Mouse (Mus musculus): Measurements from ENCODE around the gene Rab27a.
A peak's percentile ranks its signal among the peaks of the same experiment; 100 is the strongest.
"Not testable (repeated sequence)": the region's sequence is repeated elsewhere in the genome, so short reads cannot be mapped to it uniquely, and the experiment has no call there.

The Rab27a gene

GRCm38 (mm10) chr9:73090121-73090520, 45.5 kb downstream of the Rab27a start:
- no peak for DNase-seq (ENCODE audit: low spot score)

DNA sequence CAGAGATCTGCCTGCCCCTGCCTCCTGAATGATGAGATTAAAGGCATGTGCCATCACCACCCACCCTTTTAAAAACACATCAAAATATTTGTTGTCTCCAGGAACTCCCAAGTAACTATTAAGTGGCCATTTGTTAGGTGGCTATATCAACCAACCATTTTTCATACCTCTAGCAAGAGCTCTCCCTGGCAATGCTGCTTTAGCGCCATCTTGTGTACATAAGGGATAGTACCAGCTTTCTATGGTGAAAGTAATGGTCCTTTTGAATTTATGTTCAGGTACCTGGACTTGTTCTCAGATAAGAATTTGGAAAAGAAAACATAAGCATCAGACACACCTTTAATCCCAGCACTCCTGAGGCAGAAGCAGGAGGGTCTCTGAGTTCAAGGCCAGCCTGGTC, 47.1 kb downstream of the Rab27a start:
- no peak for DNase-seq (ENCODE audit: low spot score)

DNA sequence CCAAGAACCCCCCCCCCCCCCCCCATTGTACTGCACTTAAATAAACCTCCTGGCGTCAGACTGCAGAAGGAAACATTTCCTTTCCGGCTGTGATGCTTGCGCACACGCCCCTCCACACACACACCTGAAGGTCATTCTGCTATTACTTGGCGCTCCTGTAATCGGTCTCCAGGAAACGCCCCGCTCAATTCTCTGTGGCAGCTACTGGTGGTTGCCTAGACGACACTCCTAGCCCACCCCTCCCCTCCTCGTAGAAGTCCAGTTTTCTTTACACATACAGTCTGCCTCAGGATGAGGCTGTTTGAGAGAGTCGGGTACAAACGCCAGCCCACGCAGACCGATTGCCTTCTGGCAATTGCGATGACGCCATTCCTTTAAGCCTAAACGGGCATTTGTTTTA, 49.9 kb downstream of the Rab27a start:
- DNase-seq (ENCODE audit: low spot score), result no peak

- no peak for DNase-seq (ENCODE audit: low spot score)
Measured at GRCm38 (mm10) chr9:73097898-73098297, 53.2 kb downstream of the Rab27a start.

DNA sequence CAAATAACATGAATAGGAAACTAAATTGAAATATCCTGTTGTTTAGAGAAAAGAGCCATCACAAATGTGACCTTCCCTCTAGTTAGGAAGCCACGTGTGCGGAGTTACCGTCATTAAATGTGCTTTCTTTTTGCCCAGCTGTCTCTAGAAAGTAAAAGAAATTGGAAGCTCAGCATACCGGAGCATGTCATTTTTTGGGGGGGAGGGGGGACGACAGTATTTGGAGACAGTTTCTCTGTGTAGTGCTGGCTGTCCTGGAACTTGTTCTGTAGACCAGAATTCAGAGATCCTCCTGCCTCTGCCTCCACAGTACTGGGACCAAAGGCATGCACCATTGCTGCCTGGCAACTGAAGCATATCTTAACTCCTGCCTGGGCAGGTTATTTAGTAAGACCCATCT, 56.9 kb downstream of the Rab27a start, which contains the start of gene Khdc3:
TSS of gene Khdc3 (plus strand) at position 301 of the 400 bp plus-strand sequence.
- no peak for DNase-seq (ENCODE audit: low spot score)

DNA sequence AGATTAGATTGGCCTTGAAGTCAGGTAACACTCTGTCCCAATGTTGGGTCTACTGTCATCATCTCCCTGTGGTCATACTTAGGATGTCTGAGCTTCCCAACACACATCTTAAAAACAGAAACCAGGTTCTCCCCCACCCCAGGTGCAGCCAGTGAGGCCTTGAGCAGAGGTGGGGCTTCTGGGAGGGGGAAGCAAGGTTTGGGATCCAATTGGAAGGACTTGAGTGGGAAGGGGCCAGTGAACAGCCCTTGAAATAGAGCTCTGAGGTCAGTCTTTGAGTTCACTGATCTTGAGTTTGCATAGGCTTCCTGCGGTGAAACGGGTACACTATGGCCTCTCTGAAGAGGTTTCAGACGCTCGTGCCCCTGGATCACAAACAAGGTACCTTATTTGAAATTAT, 57.5 kb downstream of the Rab27a start, which contains the start of gene Gm20509:
TSS of gene Gm20509 (plus strand) at position 290 of the 400 bp plus-strand sequence.
- no peak for DNase-seq (ENCODE audit: low spot score)

DNA sequence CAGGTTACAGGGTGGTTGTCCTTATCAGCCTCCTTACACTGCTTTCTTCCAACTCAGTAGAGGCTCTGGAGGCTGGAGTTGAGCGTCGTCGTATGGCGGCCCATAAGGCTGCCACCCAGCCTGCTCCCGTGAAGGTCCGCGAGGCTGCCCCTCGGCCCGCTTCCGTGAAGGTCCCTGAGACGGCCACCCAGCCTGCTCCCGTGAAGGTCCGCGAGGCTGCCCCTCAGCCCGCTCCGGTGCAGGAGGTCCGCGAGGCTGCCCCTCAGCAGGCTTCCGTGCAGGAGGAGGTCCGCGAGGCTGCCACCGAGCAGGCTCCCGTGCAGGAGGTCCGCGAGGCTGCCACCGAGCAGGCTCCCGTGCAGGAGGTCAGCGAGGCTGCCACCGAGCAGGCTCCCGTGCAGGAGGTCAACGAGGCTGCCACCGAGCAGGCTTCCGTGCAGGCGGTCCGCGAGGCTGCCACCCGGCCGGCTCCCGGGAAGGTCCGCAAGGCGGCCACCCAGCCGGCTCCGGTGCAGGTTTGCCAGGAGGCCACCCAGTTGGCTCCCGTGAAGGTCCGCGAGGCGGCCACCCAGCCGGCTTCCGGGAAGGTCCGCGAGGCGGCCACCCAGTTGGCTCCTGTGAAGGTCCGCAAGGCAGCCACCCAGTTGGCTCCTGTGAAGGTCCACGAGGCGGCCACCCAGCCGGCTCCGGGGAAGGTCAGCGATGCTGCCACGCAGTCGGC, 58.7 kb downstream of the Rab27a start:
- DNase-seq (ENCODE audit: low spot score), result peak; percentile 44

GRCm38 (mm10) chr9:73103880-73104198, 59.2 kb downstream of the Rab27a start:
- no peak for DNase-seq (ENCODE audit: low spot score)

DNA sequence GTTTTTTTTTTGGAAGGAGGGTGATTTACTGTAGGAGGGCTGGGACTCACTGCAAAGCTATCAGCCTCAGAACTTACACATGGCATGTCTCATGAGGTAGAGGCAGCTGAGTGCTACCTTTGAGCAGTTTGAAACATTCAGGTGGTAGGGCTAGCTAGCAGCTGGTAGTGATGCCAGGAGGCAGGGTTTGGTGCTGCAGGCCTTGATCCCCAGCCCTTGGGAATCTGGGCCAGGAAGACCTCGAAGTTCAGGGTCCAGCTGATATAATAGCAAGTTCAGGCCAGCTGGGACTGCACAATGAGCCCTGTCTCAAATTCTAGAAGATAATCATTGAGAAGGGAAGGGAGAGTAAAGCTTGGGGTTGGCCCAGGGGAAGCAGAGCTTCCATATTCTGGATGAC, 60.5 kb downstream of the Rab27a start:
- no peak for DNase-seq (ENCODE audit: low spot score)

DNA sequence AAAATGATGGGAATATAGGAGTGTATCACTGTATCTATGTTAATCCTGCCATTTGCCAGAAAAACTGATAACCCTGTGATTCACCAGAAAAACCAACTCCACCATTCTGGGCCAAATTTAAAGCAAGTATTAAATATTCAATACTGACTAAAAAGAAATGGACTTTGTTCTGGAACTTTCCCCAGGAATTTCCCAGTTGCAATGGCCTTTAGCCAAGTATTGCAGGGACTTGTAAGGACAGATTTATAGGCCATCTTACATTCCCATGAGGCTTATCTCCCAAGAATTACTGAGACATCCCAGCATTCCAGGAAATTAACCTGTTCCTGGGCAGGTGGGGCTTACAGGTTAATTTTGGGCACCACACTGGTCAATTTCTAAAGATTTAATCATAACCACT, 61.1 kb downstream of the Rab27a start:
- no peak for DNase-seq (ENCODE audit: low spot score)

- peak; percentile 76 for DNase-seq (ENCODE audit: low spot score)
Measured at GRCm38 (mm10) chr9:73112919-73113906, 68.6 kb downstream of the Rab27a start, which contains the start of gene Rsl24d1. Gene Rsl24d1 (plus strand): TSS chr9:73113426.

- DNase-seq (ENCODE audit: low spot score), result not testable (repeated sequence)
Measured at GRCm38 (mm10) chr9:73116704-73117103, 72.0 kb downstream of the Rab27a start.

DNA sequence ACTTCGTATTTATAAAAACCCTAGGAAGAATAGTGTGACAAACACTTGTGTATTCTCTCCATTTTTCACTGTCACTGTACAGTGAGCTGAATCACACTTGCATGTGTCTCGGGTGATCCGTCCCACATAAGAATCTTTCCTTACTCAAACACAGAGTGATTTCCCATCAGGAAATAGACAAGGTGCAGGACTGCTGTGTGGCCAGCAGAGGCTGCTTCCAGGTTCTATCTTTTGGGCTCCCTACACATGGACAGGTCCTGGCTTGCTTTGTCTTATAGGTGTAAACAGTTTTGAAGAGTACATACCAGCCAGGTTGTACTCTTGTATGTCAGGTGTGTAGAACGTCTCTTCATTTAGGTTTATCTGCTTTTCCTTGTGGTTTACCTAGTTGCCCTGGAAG, 73.4 kb downstream of the Rab27a start:
- DNase-seq (ENCODE audit: low spot score), result no peak

GRCm38 (mm10) chr9:73121735-73122134, 77.1 kb downstream of the Rab27a start:
- no peak for DNase-seq (ENCODE audit: low spot score)

DNA sequence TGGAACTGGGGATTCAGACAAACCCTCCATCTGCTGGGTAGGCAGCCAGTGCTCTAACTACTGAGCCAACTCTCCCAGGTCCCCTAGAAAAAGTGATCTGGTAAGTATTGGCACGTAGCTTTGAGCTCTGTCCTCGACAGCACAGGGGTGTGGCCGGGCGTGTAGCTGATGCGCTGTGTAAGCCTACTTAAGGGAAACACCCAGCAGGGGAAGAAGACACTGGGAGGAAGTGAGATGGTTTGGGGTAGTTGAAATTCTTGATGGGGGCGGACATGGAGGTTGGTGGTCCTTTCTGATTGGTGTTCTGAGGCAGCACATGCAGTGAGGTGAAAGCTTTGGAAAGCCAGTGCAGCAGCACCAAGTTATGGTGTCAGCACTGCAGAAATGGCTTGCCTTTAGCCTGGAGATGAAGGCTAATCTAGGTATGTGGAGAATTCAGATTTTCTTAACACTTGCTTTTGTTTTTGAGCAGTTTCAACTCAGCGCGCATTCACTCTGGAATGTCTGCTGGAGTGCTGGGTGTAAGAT, 80.5 kb downstream of the Rab27a start:
- DNase-seq (ENCODE audit: low spot score), result no peak

GRCm38 (mm10) chr9:73127457-73127856, 82.8 kb downstream of the Rab27a start:
- no peak for DNase-seq (ENCODE audit: low spot score)

DNA sequence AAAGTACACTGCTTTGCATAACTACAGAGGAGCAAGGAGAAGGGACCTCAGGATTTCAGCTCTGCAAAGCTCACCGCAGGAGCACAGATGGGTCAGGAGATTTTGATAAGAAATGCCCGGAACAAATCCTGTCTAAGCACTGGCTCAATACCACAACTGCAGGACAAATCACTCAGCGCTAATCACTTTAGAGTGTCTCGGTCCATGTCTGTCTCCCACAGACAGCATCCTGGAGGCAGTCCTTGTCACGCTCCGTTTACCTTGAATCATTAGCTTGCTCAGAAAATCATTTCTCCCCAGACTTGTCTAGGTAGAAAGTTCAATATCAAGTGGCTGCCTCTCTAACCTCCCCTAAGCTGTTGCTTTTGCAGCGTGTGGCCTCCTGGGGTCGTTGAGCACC, 85.2 kb downstream of the Rab27a start:
- no peak for DNase-seq (ENCODE audit: low spot score)

DNA sequence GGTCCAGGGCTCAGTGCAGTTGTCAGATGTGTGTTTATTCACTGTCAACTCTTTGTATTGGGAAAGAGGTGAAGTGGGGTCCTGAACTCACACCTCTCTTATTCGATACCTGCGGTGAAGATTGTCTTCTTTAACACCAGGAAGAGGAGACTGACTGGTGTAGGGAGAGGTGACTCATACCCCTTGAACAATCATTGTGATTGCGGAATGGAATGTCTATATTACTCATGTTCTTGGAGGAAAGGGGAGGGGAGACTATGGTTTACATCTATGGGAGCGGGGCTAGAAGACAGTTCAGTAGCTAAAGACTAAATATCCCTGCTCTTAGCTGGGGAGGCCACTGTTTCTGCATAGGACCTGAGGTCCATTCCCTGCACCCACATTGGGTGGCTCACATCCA, 85.9 kb downstream of the Rab27a start:
- DNase-seq (ENCODE audit: low spot score), result no peak

DNA sequence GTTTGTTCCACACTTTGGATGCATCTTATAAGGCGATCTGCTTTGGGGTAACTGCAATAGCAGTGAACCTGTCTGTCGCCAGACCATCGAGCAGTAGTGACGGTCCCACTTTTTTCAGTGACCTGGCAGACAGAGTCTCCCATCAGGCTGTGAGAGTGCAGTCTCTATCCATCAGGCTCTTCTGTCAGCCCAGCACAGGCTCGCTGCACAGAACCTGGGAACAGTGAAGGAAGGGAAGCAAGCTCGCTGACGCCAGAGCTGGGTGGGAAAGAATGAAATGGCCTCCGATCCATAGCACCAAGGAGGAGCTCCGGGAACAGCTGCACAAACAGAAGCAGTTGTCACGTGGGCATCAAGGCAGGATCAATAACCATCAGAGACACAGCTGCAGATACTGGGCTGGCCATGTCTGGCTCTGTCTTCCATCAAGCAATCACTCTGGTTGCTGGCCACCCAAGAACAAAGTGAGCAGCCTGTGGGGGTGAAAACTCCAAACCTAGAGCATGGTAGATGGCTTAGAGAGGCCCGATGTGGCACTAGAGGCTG, 92.8 kb downstream of the Rab27a start:
- DNase-seq (ENCODE audit: low spot score), result no peak
